Mouse (Mus musculus): ENCODE measurements around the gene Shkbp1. TPM values are rescaled to one million over a fixed set of nuclear protein-coding genes. Genes with fewer than 3 reads are reported as not detected.

Gene Shkbp1
- polyA plus RNA-seq, 1 experiment from 2014 or later, result 31.2 TPM

GRCm38 (mm10) chr7:27383233-27383632, 27.4 kb upstream of the Shkbp1 start:
- Histone ChIP-seq H3K9me3 (ENCODE audit: low read length) (no peaks in the 10 kb centered on the region), H3K9ac (replicated peaks; ENCODE audit: low read depth) (no peak overlapping the region), H3K4me2 (replicated peaks; ENCODE audit: low read depth, low read length) (no peak overlapping the region), H3K4me1 (ENCODE audit: insufficient read depth, low read depth, low read length) (no peaks in the 10 kb centered on the region), H3K27ac (ENCODE audit: low read length) (no peak overlapping the region), H3K27me3 (replicated peaks; ENCODE audit: insufficient read depth, low read length) (no peaks in the 10 kb centered on the region), H3K36me3 (ENCODE audit: insufficient read depth, low read length) (no peaks in the 10 kb centered on the region), H3K4me3 (ENCODE audit: low read depth, low read length) (no peak overlapping the region)
- ATAC-seq (no peak), DNase-seq (ENCODE audit: low spot score) (no peak)
- WGBS, result 79% methylated on average over 1 of the region's 1 CpGs
- no peak for TF ChIP-seq CTCF (IDR thresholded peaks at IDR 0.05)
- no peak for TF ChIP-seq EP300 (IDR thresholded peaks at IDR 0.05)

- H3K9ac ChIP-seq (replicated peaks; ENCODE audit: low read depth), result no peak overlapping the region
- no peak for ATAC-seq
- H3K4me1 ChIP-seq (ENCODE audit: insufficient read depth, low read depth, low read length), result no peaks in the 10 kb centered on the region
- no peaks in the 10 kb centered on the region for H3K36me3 ChIP-seq (ENCODE audit: insufficient read depth, low read length)
- no peak overlapping the region for H3K4me3 ChIP-seq (ENCODE audit: low read depth, low read length)
- 44% methylated on average over 4 of the region's 4 CpGs for WGBS
- TF ChIP-seq EP300 (IDR thresholded peaks at IDR 0.05), result no peak
- TF ChIP-seq CTCF (IDR thresholded peaks at IDR 0.05), result no peak
- no peak for DNase-seq (ENCODE audit: low spot score)
- no peak overlapping the region for H3K4me2 ChIP-seq (replicated peaks; ENCODE audit: low read depth, low read length)
- no peak overlapping the region for H3K27ac ChIP-seq (ENCODE audit: low read length)
- no peaks in the 10 kb centered on the region for H3K27me3 ChIP-seq (replicated peaks; ENCODE audit: insufficient read depth, low read length)
- no peaks in the 10 kb centered on the region for H3K9me3 ChIP-seq (ENCODE audit: low read length)
Measured at GRCm38 (mm10) chr7:27381560-27381959, 25.7 kb upstream of the Shkbp1 start.

GRCm38 (mm10) chr7:27381009-27381408, 25.2 kb upstream of the Shkbp1 start:
- H3K27me3 ChIP-seq (replicated peaks; ENCODE audit: insufficient read depth, low read length), result no peaks in the 10 kb centered on the region
- no peaks in the 10 kb centered on the region for H3K9me3 ChIP-seq (ENCODE audit: low read length)
- no peak for ATAC-seq
- 13% methylated on average over 1 of the region's 1 CpGs for WGBS
- no peak overlapping the region for H3K4me3 ChIP-seq (ENCODE audit: low read depth, low read length)
- H3K4me2 ChIP-seq (replicated peaks; ENCODE audit: low read depth, low read length), result no peak overlapping the region
- H3K27ac ChIP-seq (ENCODE audit: low read length), result no peak overlapping the region
- no peak for DNase-seq (ENCODE audit: low spot score)
- no peaks in the 10 kb centered on the region for H3K36me3 ChIP-seq (ENCODE audit: insufficient read depth, low read length)
- TF ChIP-seq EP300 (IDR thresholded peaks at IDR 0.05), result no peak
- TF ChIP-seq CTCF (IDR thresholded peaks at IDR 0.05), result no peak
- no peaks in the 10 kb centered on the region for H3K4me1 ChIP-seq (ENCODE audit: insufficient read depth, low read depth, low read length)
- no peak overlapping the region for H3K9ac ChIP-seq (replicated peaks; ENCODE audit: low read depth)

- ATAC-seq (no peak), DNase-seq (ENCODE audit: low spot score) (no peak)
- H3K4me3 ChIP-seq (ENCODE audit: low read depth, low read length), result no peak overlapping the region
- H3K27me3 ChIP-seq (replicated peaks; ENCODE audit: insufficient read depth, low read length), result 0 out of 2 replicates have a peak, but pooled peaks cover 3% of the 10 kb centered on the region
- H3K9ac ChIP-seq (replicated peaks; ENCODE audit: low read depth), result no peak overlapping the region
- H3K9me3 ChIP-seq (ENCODE audit: low read length), result no peaks in the 10 kb centered on the region
- no peak for TF ChIP-seq CTCF (IDR thresholded peaks at IDR 0.05)
- no peak for TF ChIP-seq EP300 (IDR thresholded peaks at IDR 0.05)
- no peaks in the 10 kb centered on the region for H3K4me1 ChIP-seq (ENCODE audit: insufficient read depth, low read depth, low read length)
- WGBS, result 85% methylated on average over 6 of the region's 6 CpGs
- no peak overlapping the region for H3K4me2 ChIP-seq (replicated peaks; ENCODE audit: low read depth, low read length)
- no peak overlapping the region for H3K27ac ChIP-seq (ENCODE audit: low read length)
- H3K36me3 ChIP-seq (ENCODE audit: insufficient read depth, low read length), result no peaks in the 10 kb centered on the region
Measured at GRCm38 (mm10) chr7:27379836-27380235, 24.0 kb upstream of the Shkbp1 start.

- Histone ChIP-seq H3K4me3 (ENCODE audit: low read depth, low read length) (no peak overlapping the region), H3K9me3 (ENCODE audit: low read length) (no peaks in the 10 kb centered on the region), H3K4me2 (replicated peaks; ENCODE audit: low read depth, low read length) (no peak overlapping the region), H3K27me3 (replicated peaks; ENCODE audit: insufficient read depth, low read length) (0 out of 2 replicates have a peak, but pooled peaks cover 10% of the 10 kb centered on the region), H3K4me1 (ENCODE audit: insufficient read depth, low read depth, low read length) (no peaks in the 10 kb centered on the region), H3K36me3 (ENCODE audit: insufficient read depth, low read length) (no peaks in the 10 kb centered on the region), H3K9ac (replicated peaks; ENCODE audit: low read depth) (no peak overlapping the region), H3K27ac (ENCODE audit: low read length) (no peak overlapping the region)
- peak; percentile 76 for TF ChIP-seq CTCF (IDR thresholded peaks at IDR 0.05)
- no peak for TF ChIP-seq EP300 (IDR thresholded peaks at IDR 0.05)
- WGBS, result 15% methylated on average over 4 of the region's 4 CpGs
- DNase-seq (ENCODE audit: low spot score) (peak; percentile 87), ATAC-seq (peak; percentile 87)
Measured at GRCm38 (mm10) chr7:27378431-27378830, 22.6 kb upstream of the Shkbp1 start.

GRCm38 (mm10) chr7:27375274-27375673, 19.5 kb upstream of the Shkbp1 start:
- H3K36me3 ChIP-seq (ENCODE audit: insufficient read depth, low read length), result no peaks in the 10 kb centered on the region
- no peaks in the 10 kb centered on the region for H3K9me3 ChIP-seq (ENCODE audit: low read length)
- no peak overlapping the region for H3K27ac ChIP-seq (ENCODE audit: low read length)
- peaks cover 31% of the 10 kb centered on the region for H3K27me3 ChIP-seq (replicated peaks; ENCODE audit: insufficient read depth, low read length)
- no peak overlapping the region for H3K9ac ChIP-seq (replicated peaks; ENCODE audit: low read depth)
- no peak for ATAC-seq
- 3% methylated on average over 11 of the region's 22 CpGs for WGBS
- DNase-seq (ENCODE audit: low spot score), result no peak
- no peak for TF ChIP-seq EP300 (IDR thresholded peaks at IDR 0.05)
- no peak for TF ChIP-seq CTCF (IDR thresholded peaks at IDR 0.05)
- no peak overlapping the region for H3K4me2 ChIP-seq (replicated peaks; ENCODE audit: low read depth, low read length)
- H3K4me1 ChIP-seq (ENCODE audit: insufficient read depth, low read depth, low read length), result 0 out of 2 replicates have a peak, but pooled peaks cover 5% of the 10 kb centered on the region
- H3K4me3 ChIP-seq (ENCODE audit: low read depth, low read length), result no peak overlapping the region
